Mouse (Mus musculus) C2C12 (cell line): ENCODE measurements around the gene Pafah2. TPM values are rescaled to one million over a fixed set of nuclear protein-coding genes. Genes with fewer than 3 reads are reported as not detected.

Experiments used
- H3K27me3 ChIP-seq: one replicate; pipeline ENCODE4 v1.6.1; 2011; ENCODE audit not compliant: control insufficient read depth, insufficient read depth, insufficient read length
- H3K36me3 ChIP-seq: one replicate; pipeline ENCODE4 v1.6.1; 2011; ENCODE audit not compliant: control insufficient read depth, insufficient read depth
- H3K4me3 ChIP-seq: one replicate; pipeline ENCODE4 v1.5.1; 2011; ENCODE audit warnings: mild to moderate bottlenecking, control low read depth; ENCODE audit not compliant: poor library complexity, insufficient read depth, severe bottlenecking
- H3K79me2 ChIP-seq: one replicate; pipeline ENCODE4 v1.6.1; 2011; ENCODE audit not compliant: control insufficient read depth, insufficient read depth
- H3K79me3 ChIP-seq: one replicate; pipeline ENCODE4 v1.6.1; 2011; ENCODE audit warnings: low read depth, control low read depth
- H3ac ChIP-seq: one replicate; pipeline ENCODE3; 2011; ENCODE audit warnings: low read depth; ENCODE audit not compliant: control insufficient read depth, insufficient read length
- CEBPB ChIP-seq: IDR thresholded peaks from one replicate; pipeline ENCODE4 v1.6.1; 2011; ENCODE audit warnings: low read depth, mild to moderate bottlenecking, control low read depth, moderate library complexity
- CTCF ChIP-seq: IDR thresholded peaks from one replicate; pipeline ENCODE4 v1.5.1; 2011; ENCODE audit not compliant: control insufficient read depth, insufficient read depth, insufficient read length
- FOSL1 ChIP-seq: IDR thresholded peaks from one replicate; pipeline ENCODE4 v1.8.0; 2011; ENCODE audit warnings: mild to moderate bottlenecking, low read length; ENCODE audit not compliant: poor library complexity, insufficient read depth, severe bottlenecking
- MAX ChIP-seq: IDR thresholded peaks from one replicate; pipeline ENCODE4 v1.6.1; 2011; ENCODE audit warnings: mild to moderate bottlenecking, control low read depth
- MYOD1 ChIP-seq: IDR thresholded peaks from one replicate; pipeline ENCODE4 v1.6.1; 2011; ENCODE audit warnings: low read depth; ENCODE audit not compliant: control insufficient read depth, insufficient read length
- MYOG ChIP-seq: IDR thresholded peaks from one replicate; pipeline ENCODE4 v1.6.1; 2011; ENCODE audit not compliant: control insufficient read depth, insufficient read length; ENCODE audit errors: extremely low read depth
- USF1 ChIP-seq: IDR thresholded peaks from one replicate; pipeline ENCODE4 v1.6.1; 2011; ENCODE audit warnings: low read depth, mild to moderate bottlenecking, control low read depth, moderate library complexity
- microRNA-seq: library from miRNA; unstranded; fragments of <30 nt; microRNA quantifications from one replicate; pipeline ENCODE4, GENCODE M21; 2019; ENCODE audit warnings: borderline microRNAs expressed
- polyA plus RNA-seq: library from polyadenylated mRNA; unstranded; fragments of >200 nt; fragmentation: generic; extraction: Trizol; gene quantifications from one replicate; pipeline ENCODE4 v1.2.1, GENCODE M21; 2012; ENCODE audit warnings: missing spikeins

Gene Pafah2
- polyA plus RNA-seq, 1 experiment = 9.0 TPM

GRCm38 (mm10) chr4:134474240-134474639, 78.1 kb downstream of the Pafah2 start:
- Histone ChIP-seq H3K79me3 (peaks cover 13% of the 10 kb centered on the region), H3K4me3 (no peak overlapping the region), H3K27me3 (no peaks in the 10 kb centered on the region), H3K79me2 (peaks cover 22% of the 10 kb centered on the region), H3K36me3 (peaks cover 37% of the 10 kb centered on the region), H3ac (no peak overlapping the region)
- TF ChIP-seq CEBPB (no peak), CTCF (no peak), MAX (no peak), USF1 (no peak), FOSL1 (no peak), MYOD1 (no peak), MYOG (no peak)

- TF ChIP-seq MYOD1 (no peak), MYOG (no peak), CTCF (no peak), USF1 (no peak), FOSL1 (no peak), MAX (no peak), CEBPB (no peak)
- Histone ChIP-seq H3K4me3 (no peak overlapping the region), H3K79me3 (no peaks in the 10 kb centered on the region), H3K79me2 (no peaks in the 10 kb centered on the region), H3K36me3 (peaks cover 24% of the 10 kb centered on the region), H3K27me3 (no peaks in the 10 kb centered on the region), H3ac (no peak overlapping the region)
Measured at GRCm38 (mm10) chr4:134476899-134477298, 80.8 kb downstream of the Pafah2 start.

Small RNA genes lying within 50 kb of the gene (microRNA-seq; reads per million reads assigned to microRNA genes)
- 1.4 reads per million, percentile 31 among the genes with 10 or more reads in this experiment for gene Gm23634

Other genes starting within 250 kb of the Pafah2 start
- gene Cep85, start 209.2 kb upstream of the Pafah2 start, polyA plus RNA-seq = 11.2 TPM
- gene Gm7534, start 193.3 kb upstream of the Pafah2 start, polyA plus RNA-seq = not detected
- not detected for gene Catsper4, start 168.9 kb upstream of the Pafah2 start, polyA plus RNA-seq
- 0.02 TPM for gene Cnksr1, start 157.9 kb upstream of the Pafah2 start, polyA plus RNA-seq
- gene E130218I03Rik, start 152.7 kb upstream of the Pafah2 start, polyA plus RNA-seq = 0.36 TPM
- gene Zfp593, start 150.7 kb upstream of the Pafah2 start, polyA plus RNA-seq = 20.4 TPM
- not detected for gene Gm30191, start 149.4 kb upstream of the Pafah2 start, polyA plus RNA-seq
- gene Grrp1, start 142.2 kb upstream of the Pafah2 start, polyA plus RNA-seq = not detected
- gene Pdik1l, start 108.4 kb upstream of the Pafah2 start, polyA plus RNA-seq = 2.7 TPM
- gene Trim63, start 81.2 kb upstream of the Pafah2 start, polyA plus RNA-seq = 0.19 TPM
- gene Slc30a2, start 53.1 kb upstream of the Pafah2 start, polyA plus RNA-seq = not detected
- 0.13 TPM for gene Extl1, start 12.5 kb upstream of the Pafah2 start, polyA plus RNA-seq
- 349 TPM for gene Stmn1, start 72.0 kb downstream of the Pafah2 start, polyA plus RNA-seq
- gene Paqr7, start 100.4 kb downstream of the Pafah2 start, polyA plus RNA-seq = 5.1 TPM
- gene Aunip, start 114.7 kb downstream of the Pafah2 start, polyA plus RNA-seq = 14.9 TPM
- 66.6 TPM for gene Mtfr1l, start 139.1 kb downstream of the Pafah2 start, polyA plus RNA-seq
- gene Selenon, start 155.8 kb downstream of the Pafah2 start, polyA plus RNA-seq = 46.4 TPM